Mouse (Mus musculus) left cerebral cortex, adult 9 months (tissue): ENCODE results near the gene Ifnar1.

Experiments
- DNase-seq, 2 experiments: peaks; one replicate each; pipeline ENCODE4 v3.0.0; 2022; ENCODE audit warnings: low spot score in 2 of 2

Ifnar1 gene

DNA sequence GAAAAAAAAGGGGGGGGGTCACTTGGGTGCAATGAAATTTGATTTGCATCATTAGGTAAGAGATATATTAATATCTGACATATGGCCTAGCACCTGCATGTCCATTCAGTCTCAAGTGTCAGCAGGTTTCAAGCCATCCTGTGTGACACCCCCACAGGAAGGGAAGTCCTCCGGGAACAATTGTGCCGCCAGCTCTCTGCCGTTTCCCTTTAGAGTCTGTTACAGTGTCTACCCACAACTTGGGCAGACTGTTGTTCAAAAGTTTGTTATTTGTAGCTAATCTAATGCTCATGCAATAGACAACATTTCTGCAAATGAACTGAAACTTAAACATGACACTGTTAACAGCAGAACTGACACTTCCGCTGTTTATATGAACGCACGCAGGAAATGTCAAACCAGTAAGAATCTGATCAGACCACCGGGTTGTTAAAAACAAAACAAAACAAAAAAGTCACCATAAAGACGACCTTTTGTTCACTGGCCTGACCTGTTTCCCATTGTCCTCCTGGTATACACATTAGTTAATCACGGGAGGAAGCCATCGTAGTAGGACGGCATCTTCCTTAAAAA lies 23.9 kb upstream of the Ifnar1 start:
- no peak for DNase-seq

DNA sequence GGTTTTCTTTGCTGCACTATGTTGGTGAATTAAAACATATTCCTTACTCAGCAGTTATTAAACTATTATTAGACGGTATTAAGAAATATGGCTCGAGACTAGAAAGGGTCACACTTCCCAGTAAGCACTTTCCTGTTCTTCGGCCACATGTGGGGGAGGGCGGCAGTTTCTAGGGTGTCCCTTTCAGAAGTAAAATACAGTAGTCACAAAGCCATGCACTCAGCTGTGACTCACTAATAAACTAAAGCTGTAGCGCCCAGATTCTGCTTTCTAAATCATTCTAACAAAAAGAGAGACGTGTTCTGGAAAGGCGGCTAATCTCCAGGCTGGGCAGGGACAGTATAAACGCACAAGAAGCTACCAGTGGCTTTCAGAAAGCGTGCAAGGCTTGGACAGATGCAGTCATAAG lies 23.3 kb upstream of the Ifnar1 start:
- no peak for DNase-seq

DNA sequence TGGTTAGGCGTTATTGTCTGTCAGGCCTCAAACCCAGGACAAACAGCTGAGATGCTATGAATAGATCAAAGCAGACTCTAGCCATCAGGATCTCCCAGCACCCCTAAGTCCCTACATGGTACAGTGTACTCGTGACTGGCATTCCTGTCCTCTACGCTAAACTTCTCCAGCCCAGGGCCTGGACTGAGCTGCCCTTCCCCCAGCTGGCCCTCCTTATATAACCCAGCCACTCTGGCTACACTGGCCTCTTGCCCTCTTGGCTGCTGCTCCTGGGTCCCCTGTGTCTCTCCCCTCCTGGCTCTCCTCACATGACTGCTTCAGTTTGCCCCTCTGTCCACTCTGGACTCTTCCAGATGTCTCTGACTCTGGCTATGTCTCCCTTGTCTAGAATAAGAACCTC lies 22.4 kb upstream of the Ifnar1 start:
- DNase-seq = no peak

DNA sequence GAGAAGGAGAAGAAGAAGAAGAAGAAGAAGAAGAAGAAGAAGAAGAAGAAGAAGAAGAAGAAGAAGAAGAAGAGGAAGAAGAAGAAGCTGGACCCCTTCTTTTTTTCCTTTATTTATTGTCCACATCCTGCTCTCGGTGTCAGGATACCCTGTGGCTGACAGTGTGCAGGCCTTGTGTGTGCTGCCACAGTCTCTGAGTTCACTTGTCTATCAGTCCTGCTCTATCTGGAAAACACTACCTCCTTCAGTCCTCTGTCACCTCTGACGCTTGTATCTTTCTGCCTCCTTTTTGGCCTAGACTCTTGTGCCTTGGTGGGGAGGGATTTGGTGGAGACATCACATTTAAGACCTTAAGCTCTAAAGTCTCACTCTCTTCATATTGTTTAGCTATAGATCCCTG lies 21.6 kb upstream of the Ifnar1 start:
- no peak for DNase-seq

DNA sequence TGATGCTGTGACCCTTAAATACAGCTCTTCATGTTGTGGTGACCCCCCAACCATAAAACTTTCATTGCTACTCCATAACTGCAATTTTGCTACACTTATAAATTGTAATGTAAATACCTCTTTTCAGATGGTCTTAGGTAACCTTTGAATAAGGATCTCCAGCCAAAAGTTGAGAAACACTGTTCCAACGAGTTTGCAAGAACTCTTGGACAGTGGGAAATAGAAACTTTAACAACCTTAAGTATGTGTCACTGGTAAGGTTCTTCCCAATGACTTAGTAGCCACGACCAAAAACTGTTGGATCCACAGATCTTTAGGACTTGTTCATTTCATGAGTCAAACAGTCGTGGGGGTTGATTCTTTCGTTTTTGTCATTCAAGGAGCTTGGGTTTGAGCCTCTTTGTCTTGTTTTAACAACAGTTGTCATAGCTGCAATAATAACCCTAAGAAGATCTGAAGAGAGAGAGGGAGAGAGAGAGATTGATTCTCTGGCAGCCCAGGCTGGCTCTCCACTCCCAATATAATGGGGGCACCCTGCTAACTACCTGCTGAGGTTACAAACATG lies 21.1 kb upstream of the Ifnar1 start:
- DNase-seq = no peak

DNA sequence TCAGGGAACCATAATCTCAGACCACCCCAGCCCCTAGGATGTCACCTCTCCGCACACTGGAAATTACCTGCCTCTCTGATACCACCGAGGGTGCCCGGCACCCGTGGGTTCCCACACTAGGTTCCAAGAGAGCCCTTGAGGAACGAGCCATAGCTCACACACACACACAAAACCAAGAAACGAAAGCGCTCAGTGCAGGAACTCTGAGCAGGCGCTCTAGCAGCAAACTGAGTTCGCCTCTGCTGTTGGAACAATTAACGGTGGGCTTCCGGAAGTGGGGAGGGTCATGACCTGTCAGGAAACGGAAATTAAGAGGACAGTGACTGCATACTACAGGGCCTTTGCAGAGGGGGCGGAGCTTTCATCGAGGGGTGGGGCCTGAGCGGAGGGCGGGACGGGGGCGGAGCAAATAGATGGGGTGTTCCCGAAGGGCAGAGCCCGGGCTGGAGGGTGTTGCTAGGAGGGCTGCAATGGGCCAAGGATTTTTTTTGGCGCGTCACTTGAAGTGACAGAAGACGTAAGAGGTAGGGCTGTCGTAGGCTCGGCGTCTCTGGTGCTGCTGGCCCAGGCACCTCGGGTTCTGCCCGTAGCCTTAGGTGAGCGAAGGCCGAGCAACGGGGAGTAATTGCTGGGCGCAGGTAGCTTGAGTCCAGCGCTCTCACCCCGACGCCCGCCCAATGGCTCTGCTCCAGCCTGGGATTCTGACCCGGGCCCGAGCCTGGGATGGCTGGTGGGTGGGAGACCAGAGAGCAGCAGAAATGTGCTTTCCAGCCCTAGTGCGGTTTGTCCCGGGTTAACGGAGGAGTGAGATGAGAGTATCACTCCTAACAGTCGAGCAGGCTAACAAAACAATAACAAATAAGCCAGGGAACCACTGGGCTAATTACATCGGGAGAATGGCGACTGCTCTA lies 20.2 kb upstream of the Ifnar1 start:
- DNase-seq = peak; percentile 68 to 81

DNA sequence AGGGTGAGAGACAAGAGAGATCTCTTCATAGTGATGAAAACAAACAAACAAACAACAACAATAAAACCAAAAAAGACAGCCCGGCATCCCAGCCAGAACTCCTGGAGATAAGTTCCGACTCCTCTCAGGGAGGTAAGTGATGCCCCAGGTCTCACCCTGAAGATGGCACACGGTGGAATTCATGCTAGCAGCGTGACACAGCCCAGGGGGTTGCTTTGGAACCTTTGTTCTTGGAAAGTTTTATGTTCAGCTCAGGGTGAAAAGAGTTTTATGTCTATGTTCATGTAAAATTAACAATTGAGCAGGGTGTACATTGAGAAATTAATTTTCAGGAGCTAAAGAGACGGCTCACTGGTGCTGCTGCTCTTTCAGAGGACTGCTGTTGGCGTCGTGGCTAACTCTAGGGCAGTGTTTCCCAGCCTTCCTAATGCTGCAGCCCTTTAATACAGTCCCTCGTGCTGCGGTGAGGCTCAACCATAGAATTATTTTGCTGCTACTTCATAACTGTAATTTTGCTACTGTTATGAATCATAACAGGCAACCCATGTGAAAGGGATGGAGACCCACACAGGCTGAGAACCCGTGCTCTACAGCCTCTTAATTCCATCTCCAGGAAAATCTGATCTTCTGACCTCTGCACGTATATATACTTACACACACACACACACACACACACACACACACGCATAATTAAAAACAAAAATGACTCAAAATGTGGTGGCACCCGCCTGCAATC lies 19.4 kb upstream of the Ifnar1 start:
- DNase-seq = no peak

DNA sequence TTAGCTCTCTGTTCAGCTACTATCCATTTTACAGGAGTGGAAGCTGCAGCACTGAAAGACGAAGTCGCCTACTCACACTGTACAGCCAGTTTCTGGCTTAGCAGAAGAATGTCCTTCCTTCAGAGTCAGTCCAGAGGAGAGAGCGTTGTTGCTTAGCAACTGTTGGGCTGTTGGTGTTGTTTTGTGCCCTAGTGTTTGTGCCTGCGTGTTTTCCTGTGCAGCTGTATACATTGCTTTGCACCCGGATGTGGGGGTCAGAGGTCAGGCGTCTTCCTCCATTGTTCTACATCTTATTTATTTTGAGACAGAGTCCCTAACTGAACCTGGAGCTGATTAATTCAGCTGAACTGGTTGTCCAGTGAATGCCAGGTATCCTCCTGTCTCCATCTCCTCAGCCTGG lies 18.5 kb upstream of the Ifnar1 start:
- DNase-seq = peak in 1 of 2 experiments; percentile 34

DNA sequence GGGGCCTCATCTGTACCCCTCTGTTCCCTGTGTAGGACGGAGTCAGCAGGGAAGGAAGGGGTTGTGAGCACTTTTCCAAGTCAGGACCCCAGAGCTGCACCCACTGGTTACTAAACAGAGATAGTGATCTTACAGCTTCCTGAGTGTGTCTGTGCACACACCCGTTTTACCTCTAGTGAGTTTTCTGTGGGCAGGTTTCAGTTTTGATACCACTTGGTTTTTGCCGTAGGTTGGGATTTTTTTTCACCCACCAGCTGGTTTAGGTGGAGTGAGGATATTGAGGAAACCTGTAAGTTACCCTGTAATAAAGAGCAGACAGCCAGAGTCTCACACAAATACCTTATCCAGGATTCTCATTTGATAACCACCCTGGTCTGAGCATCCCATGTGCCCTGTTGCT lies 14.6 kb upstream of the Ifnar1 start:
- DNase-seq = no peak

DNA sequence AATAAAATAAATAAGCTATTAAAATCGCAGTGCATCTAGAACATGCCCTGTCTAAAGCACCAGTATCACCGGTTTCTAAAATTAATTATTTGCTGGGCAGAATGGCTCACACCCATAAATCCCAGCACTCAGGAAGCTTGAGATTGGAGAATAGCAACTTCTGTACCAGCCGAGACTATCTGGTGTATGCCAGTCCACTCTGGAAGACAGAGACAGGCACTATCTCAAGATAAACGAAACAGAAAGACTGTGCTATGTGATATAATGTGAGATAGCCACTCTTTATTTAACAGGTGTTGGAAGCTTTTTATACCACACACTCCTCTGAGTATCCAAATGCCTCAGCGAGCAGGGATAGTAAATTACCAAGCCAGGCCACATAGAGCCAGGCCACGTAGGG lies 13.6 kb upstream of the Ifnar1 start:
- no peak for DNase-seq

DNA sequence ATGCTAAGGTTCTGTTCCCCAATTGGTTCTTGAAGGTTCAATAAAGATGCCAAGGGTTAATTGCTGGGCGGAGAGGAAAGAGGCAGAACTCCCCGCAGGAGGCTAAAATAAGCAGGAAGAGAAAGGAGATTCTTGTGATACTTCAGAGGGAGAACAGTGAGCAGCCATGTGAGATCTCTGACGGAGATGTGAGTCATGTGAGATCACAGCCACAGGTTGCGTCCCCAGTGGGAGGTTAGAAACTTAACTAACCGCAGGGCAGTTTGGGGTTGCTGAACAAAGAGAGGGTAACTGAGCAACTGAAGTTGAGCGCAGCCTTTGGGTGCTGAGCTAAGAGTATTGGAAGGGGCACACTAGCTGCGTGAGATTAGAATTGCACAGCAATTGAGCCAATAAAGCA lies 9.3 kb upstream of the Ifnar1 start:
- no peak for DNase-seq

DNA sequence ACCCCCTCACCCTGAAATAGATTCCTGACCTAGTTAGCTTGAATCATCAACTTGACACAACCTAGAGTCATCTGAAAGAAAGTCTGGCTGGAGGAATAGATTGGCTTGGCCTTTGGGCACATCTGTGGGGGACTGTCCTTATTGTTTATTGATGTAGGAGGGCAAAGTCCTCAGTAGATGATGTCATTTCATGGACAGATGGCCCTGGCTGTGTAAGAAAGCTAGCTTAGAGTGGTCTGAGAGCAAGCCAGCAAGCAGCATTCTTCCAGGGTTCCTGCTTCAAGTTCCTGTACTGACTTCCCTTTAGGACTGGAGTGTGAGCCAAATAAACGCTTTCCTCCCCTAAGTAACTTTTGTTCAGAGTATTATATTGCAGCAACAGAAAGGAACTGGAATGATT lies 7.0 kb upstream of the Ifnar1 start:
- no peak for DNase-seq

DNA sequence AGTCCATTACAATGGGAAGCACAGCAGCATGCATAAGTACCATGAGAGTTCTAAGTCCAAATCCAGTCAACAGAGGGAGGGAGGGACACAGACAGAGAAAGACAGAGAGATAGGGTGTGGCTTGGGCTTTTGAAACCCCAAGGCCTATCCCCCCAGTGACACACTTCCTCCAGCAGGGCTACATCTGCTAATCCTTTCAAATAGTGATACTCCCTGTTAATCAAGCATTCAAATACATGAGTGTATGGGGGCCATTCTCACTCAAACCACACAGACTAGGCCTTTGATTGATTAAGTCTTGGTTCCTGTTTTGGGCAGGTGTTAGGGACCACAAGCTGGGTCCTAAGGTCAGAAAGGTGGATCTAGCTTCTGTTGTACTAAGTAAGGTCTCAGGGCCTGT lies 4.5 kb upstream of the Ifnar1 start:
- DNase-seq = no peak

DNA sequence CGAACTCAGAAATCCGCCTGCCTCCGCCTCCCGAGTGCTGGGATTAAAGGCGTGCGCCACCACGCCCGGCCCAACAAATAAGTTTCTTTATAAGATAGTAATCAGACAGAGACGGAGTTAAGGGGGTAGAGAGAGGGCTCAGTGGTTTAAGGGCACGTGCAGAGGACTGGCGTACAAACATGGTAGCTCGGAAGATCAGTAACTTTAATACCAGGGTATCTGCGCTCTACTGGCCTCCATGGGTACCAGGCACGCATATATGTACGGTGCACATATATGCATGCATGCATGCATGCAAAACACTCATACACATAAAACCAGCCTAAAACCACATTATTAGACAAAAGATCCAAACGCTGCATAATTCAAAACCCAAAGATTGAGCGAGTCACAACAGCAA lies 651 bp upstream of the Ifnar1 start:
- no peak for DNase-seq

DNA sequence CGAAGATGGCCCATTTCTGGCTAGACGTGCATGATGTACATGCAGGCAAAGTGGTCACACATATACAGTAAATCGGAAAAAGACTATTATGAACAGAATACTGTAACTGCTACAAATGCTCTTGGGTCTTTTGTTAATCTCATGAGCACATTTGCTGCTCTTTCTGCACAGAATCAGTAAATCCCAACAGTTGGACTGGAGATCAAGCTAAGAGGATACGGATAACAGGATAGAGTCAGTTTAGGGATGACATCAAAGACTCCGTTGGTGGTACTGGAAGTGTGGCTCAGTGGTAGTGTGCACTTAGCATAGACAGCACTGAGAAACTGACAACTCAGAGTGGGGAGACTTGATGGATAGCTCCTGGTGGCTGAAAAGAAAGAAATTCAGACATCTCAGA lies 803 bp downstream of the Ifnar1 start:
- no peak for DNase-seq

DNA sequence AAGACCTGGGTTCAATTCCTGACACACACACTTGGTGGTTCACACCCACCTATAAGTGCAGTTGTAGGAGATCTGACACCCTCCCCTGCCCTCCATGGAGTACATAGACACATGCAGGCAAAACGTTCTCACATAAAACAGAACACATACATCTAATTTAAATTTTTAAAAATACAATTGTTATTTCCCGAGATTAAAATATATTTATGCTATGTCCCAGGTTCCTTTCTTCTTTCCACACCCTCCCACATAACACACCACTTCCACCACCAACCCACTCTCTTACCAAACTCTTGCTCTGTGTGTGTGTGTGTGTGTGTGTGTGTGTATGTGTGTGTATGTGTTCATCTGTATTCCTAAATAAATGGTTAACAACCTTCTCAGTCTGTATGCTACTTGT lies 3.0 kb downstream of the Ifnar1 start:
- DNase-seq = no peak

DNA sequence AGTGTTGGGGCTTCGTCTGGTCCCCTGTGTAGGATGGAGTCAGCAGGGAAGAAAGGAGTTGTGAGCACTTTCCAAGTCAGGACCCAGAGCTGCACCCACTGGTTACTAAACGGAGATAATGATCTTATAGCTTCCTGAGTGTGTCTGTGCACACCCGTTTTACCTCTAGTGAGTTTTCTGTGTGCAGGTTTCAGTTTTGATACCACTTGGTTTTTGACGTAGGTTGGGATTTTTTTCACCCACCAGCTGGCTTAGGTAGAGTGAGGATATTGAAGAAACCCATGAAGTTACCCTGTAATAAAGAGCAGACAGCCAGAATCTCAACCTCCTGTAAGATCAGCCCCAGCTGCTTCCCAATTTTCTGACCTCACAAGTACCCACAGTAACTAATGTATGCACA lies 5.9 kb downstream of the Ifnar1 start:
- DNase-seq = no peak

DNA sequence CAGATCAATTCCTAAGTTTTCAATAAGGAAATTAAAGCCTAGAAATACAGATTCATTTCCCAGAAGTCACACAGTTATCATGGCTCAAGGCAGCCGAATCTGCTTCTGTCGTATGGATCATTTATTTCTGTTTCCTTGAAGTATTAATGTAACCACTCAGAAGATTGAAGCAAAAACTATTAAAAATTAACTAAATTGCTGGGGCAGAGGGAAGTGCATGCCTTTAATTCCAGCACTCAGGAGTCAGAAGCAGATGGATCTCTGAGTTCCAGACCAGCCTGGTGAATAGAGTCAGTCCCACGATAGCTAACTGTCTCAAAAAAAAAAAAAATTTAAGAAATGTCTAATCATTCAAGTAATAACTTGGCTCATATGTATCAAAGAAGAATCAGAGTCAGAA lies 6.4 kb downstream of the Ifnar1 start:
- no peak for DNase-seq

DNA sequence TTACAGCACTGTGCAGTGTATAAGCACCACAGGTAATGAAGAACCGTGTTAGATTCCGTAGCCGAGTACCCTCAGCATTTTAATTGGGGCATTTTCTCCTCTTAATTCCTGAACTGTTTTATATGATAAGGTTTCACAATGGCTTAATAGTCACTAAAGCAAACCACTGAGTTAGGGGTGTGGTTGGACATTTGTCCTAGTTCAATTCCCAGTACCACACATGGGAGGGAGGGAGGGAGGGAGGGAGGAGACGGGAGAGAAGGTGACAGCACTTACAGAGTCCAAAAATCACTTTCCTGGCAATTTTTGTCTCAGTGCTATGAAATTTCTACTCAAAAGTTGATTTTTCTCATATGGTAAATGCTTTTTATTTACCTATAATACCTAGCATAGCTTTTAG lies 10.5 kb downstream of the Ifnar1 start:
- no peak for DNase-seq

DNA sequence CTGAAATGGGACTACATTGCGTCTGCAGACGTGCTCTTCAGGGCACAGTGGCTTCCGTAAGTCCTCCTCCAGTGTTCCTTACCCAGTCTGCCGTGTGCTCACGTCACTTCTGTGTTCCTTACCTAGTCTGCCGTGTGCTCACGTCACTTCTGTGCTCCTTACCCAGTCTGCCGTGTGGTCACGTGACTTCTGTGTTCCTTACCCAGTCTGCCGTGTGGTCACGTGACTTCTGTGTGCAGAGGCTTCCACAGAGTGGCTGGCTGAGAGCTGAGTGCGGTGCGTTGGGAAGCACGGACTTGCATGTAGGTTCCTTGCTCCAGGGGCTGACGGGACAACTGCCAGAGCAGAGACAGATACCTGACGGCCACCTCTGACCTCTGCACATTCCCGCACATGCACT lies 11.2 kb downstream of the Ifnar1 start:
- DNase-seq = no peak

DNA sequence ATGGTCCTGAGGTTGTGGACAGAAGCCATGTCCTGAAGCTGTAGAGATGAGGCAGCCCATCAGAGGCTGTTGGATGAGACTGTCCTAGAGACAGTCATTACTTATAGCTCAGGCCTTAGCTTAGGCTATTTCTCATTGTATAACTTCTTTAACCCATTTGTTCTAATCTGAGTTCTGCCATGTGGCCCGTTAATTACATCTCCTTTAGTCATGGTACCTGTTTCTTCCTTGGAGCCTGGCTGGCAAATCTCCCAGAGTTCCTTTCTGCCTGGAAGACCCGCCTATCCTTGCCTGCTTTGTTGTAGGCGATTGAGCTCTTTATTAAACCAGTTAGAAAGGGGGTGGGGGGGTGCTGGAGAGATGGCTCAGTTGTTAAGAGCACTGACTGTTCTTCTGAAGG lies 11.7 kb downstream of the Ifnar1 start:
- no peak for DNase-seq

DNA sequence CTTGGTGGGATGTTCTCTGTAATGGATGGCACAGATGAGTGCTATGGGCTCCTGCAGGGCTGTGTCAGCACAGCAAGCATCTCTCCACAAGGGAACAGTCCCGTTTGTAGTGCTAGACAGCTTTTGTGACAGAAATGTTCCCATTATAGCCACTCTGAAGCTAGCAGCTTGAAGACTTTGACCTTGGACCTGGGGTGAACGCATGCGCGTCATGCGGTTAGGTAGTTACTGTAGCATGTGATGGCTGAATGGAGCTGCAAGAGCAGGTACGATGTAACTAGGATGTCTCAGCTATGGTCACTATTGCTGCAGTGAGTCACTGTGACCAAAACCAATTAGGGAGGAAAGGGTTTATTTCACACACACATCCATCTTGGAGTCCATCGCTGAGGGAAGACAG lies 13.0 kb downstream of the Ifnar1 start:
- DNase-seq = no peak

DNA sequence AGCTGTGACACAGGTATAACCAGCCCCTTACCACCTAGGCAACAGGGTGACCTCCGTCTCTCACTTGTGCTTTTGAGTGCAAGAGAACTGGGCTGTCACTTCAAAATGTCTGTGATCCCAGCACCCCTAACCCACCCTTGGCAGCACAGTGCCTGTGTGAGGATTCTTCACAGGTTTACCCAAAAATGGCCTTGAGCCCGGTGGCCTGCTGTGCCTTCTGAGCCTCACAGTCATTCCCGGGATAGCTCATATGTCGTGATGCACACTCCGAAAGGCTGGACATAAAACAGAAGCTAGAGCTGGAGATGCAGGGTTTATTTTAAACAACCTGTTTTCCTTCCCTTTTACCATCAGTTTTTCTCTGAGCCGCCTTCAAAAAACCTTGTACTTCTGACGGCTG lies 19.7 kb downstream of the Ifnar1 start:
- no peak for DNase-seq
